ENCODE assay signal across 8 mouse cellular contexts in the genomic region with DNA sequence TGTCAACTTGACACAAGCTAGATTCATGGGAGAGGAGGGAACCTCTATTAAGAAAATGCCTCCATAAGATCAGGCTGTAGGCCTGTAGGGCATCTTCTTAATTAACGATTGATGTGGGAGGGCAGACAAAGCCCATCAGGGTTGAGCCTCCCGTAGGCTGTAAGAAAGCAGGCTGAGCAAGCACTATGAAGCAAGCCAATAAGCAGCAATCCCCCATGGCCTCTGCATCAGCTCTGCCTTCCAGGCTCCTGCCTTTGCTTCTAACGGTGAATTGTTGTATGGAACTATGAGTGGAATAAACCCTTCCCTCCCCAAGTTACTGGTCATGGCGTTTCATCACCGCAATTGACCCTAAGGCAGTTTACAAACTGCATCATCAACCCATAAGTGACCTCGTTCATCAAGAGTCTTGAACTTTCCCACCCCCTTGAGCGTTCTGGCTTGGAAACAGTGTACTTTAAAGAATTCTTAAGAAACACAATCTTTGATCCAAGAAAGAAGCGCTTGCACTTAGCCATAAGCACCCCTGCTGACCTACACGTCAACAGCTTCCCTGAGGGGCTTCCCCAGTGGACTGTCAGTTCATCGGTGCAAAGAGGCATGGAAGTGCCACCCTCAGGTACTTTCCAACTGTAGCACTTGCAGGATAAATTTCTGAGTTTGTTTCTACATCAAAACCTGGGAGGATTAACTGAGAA. TPM values are rescaled to one million over a fixed set of nuclear protein-coding genes. Genes with fewer than 3 reads are reported as not detected.
DNase-seq lines count a peak whose midpoint lies in the region; ATAC-seq lines count a peak whose summit lies in the region.

No protein-coding gene starts in this region.

- H3K27me3 ChIP-seq in forebrain, embryonic 15.5 days: no peaks in the 10 kb centered on the region
- no peaks in the 10 kb centered on the region for H3K27me3 ChIP-seq in liver, embryonic 13.5 days
- no peaks in the 10 kb centered on the region for H3K27me3 ChIP-seq in neural tube, embryonic 15.5 days (replicated peaks)

- 22% methylated on average over 10 of the region's 10 CpGs for WGBS in forebrain, embryonic 15.5 days
- WGBS in liver, embryonic 13.5 days (ENCODE audit: insufficient replicate concordance): 36% methylated on average over 10 of the region's 10 CpGs
- WGBS in neural tube, embryonic 15.5 days: 12% methylated on average over 10 of the region's 10 CpGs

- no peak; the same call in 1 of the 2 replicates for ATAC-seq in forebrain, embryonic 15.5 days (replicated peaks)
- ATAC-seq in liver, embryonic 13.5 days (ENCODE audit: low read depth): no peak
- 0 out of 2 replicates have a peak, but pooled peaks have one; percentile 16 for ATAC-seq in neural tube, embryonic 15.5 days (ENCODE audit: low FRiP score)

- no peaks in the 10 kb centered on the region for H3K9me3 ChIP-seq in forebrain, embryonic 15.5 days
- no peaks in the 10 kb centered on the region for H3K9me3 ChIP-seq in liver, embryonic 13.5 days (replicated peaks)
- H3K9me3 ChIP-seq in neural tube, embryonic 15.5 days (replicated peaks): no peaks in the 10 kb centered on the region

- peak overlapping the region; percentile 65 for H3K4me3 ChIP-seq in forebrain, embryonic 15.5 days
- peak overlapping the region; percentile 70 for H3K4me3 ChIP-seq in liver, embryonic 13.5 days (replicated peaks)
- peak overlapping the region; percentile 68 for H3K4me3 ChIP-seq in neural tube, embryonic 15.5 days (replicated peaks)

- peaks cover 16% of the 10 kb centered on the region for H3K4me1 ChIP-seq in forebrain, embryonic 15.5 days
- H3K4me1 ChIP-seq in liver, embryonic 13.5 days (replicated peaks): peaks cover 34% of the 10 kb centered on the region
- H3K4me1 ChIP-seq in neural tube, embryonic 15.5 days: peaks cover 14% of the 10 kb centered on the region

- peak overlapping the region; percentile 78 for H3K9ac ChIP-seq in forebrain, embryonic 15.5 days (replicated peaks)
- peak overlapping the region; percentile 72; the same call in 1 of the 2 replicates for H3K9ac ChIP-seq in liver, embryonic 13.5 days
- peak overlapping the region; percentile 78 for H3K9ac ChIP-seq in neural tube, embryonic 15.5 days (replicated peaks)

- peak overlapping the region; percentile 87 for H3K27ac ChIP-seq in forebrain, embryonic 15.5 days (replicated peaks)
- no peak overlapping the region; the same call in 1 of the 2 replicates for H3K27ac ChIP-seq in liver, embryonic 13.5 days
- H3K27ac ChIP-seq in neural tube, embryonic 15.5 days (replicated peaks): peak overlapping the region; percentile 95

- H3K36me3 ChIP-seq in forebrain, embryonic 15.5 days: no peaks in the 10 kb centered on the region
- no peaks in the 10 kb centered on the region for H3K36me3 ChIP-seq in liver, embryonic 13.5 days
- no peaks in the 10 kb centered on the region for H3K36me3 ChIP-seq in neural tube, embryonic 15.5 days

- H3K4me2 ChIP-seq in forebrain, embryonic 15.5 days (replicated peaks): peak overlapping the region; percentile 66
- H3K4me2 ChIP-seq in liver, embryonic 13.5 days: peak overlapping the region; percentile 85
- H3K4me2 ChIP-seq in neural tube, embryonic 15.5 days: peak overlapping the region; percentile 75

- DNase-seq in cerebellum, postnatal 10 days: peak; percentile 20 to 45
- no peak for DNase-seq in cerebellum, adult 9-10 months
- DNase-seq in CD4-positive, CD25-positive, alpha-beta regulatory T cell, adult 2 months (ENCODE audit: low read depth, low spot score): peak; percentile 51
- no peak for DNase-seq in liver, embryonic 13.5 days
- DNase-seq in cerebellum, adult 11-12 months: no peak
- DNase-seq in adrenal gland, postnatal 4 days (ENCODE audit: low spot score in 2 of 2): no peak

RNA-seq across cellular contexts. Expression of a gene that starts 7.4 kb away (rescaled TPM):
- polyA plus RNA-seq in forebrain, embryonic 15.5 days (2015; fragmentation: Nextera tagmentation; extraction: Ambion mirVana): 60.4 and 66.3 TPM in 2 replicates
- polyA plus RNA-seq in liver, embryonic 13.5 days (2015; fragmentation: Nextera tagmentation; extraction: Ambion mirVana): 21.2 and 25.7 TPM in 2 replicates
- polyA plus RNA-seq in neural tube, embryonic 15.5 days (2015; fragmentation: Nextera tagmentation; extraction: Ambion mirVana): 61.8 and 70.4 TPM in 2 replicates
- 100 to 1,000 TPM; 226 to 250 TPM for total RNA-seq in adrenal gland, postnatal 4 days (2021)

Comparison
In these comparisons a context has a peak if more than half of its experiments do, and no peak if none do; other contexts are left out.
1. DNase-seq: peak in cerebellum, postnatal 10 days (2 of 2) and CD4-positive, CD25-positive, alpha-beta regulatory T cell, adult 2 months (single experiment); none in cerebellum, adult 9-10 months (single experiment), liver, embryonic 13.5 days (single experiment), cerebellum, adult 11-12 months (single experiment) and adrenal gland, postnatal 4 days (0 of 2).
2. Peak in every context shown above with its lines, with median percentiles within 50 percentile points of each other: H3K4me2 ChIP-seq, H3K4me3 ChIP-seq and H3K9ac ChIP-seq.